Mouse (Mus musculus) C2C12 (cell line): ENCODE measurements around the gene Syngr4.

Experiments used
- CTCF ChIP-seq: IDR thresholded peaks from one replicate; pipeline ENCODE4 v1.5.1; 2011; ENCODE audit not compliant: control insufficient read depth, insufficient read depth, insufficient read length
- FOSL1 ChIP-seq: IDR thresholded peaks from one replicate; pipeline ENCODE4 v1.8.0; 2011; ENCODE audit warnings: mild to moderate bottlenecking, low read length; ENCODE audit not compliant: poor library complexity, insufficient read depth, severe bottlenecking
- MAX ChIP-seq: IDR thresholded peaks from one replicate; pipeline ENCODE4 v1.6.1; 2011; ENCODE audit warnings: mild to moderate bottlenecking, control low read depth
- MYOD1 ChIP-seq: IDR thresholded peaks from one replicate; pipeline ENCODE4 v1.6.1; 2011; ENCODE audit warnings: low read depth; ENCODE audit not compliant: control insufficient read depth, insufficient read length
- MYOG ChIP-seq: IDR thresholded peaks from one replicate; pipeline ENCODE4 v1.6.1; 2011; ENCODE audit not compliant: control insufficient read depth, insufficient read length; ENCODE audit errors: extremely low read depth
- USF1 ChIP-seq: IDR thresholded peaks from one replicate; pipeline ENCODE4 v1.6.1; 2011; ENCODE audit warnings: low read depth, mild to moderate bottlenecking, control low read depth, moderate library complexity

- no peak for TF ChIP-seq CTCF
- no peak for TF ChIP-seq MYOD1
- TF ChIP-seq MAX = no peak
- no peak for TF ChIP-seq USF1
- no peak for TF ChIP-seq MYOG
- TF ChIP-seq FOSL1 = no peak
Observed at GRCm38 (mm10) chr7:45880531-45880930, 16.0 kb downstream of the Syngr4 start.
